Mouse (Mus musculus) limb, embryonic 11.5 days (tissue): ENCODE data around the gene Olfr1137. TPM values are rescaled to one million over a fixed set of nuclear protein-coding genes. Genes with fewer than 3 reads are reported as not detected.

Source experiments
- ATAC-seq: fragments of 200-750 bp; cut with Nextera tagmentation; 2 replicates; pipeline ENCODE4 v1.8.0; 2017; ENCODE audit warnings: low read depth; ENCODE audit not compliant: insufficient number of reproducible peaks, low FRiP score, low TSS enrichment
- DNase-seq: peaks from one replicate; pipeline ENCODE4 v3.0.0-alpha.2; 2015; ENCODE audit warnings: low spot score
- H3K27ac ChIP-seq: fragments of 300-500 bp; sonication (generic); replicated peaks from 2 replicates; pipeline ENCODE4 v1.5.1; 2014; ENCODE audit warnings: low read depth, mild to moderate bottlenecking, low read length
- H3K27me3 ChIP-seq: fragments of 300-500 bp; sonication (generic); 2 replicates; pipeline ENCODE4 v1.6.1; 2014; ENCODE audit warnings: mild to moderate bottlenecking, low read length, mixed read lengths; ENCODE audit not compliant: control insufficient read depth, insufficient read depth
- H3K36me3 ChIP-seq: fragments of 300-500 bp; sonication (generic); 2 replicates; pipeline ENCODE4 v1.6.1; 2014; ENCODE audit warnings: mild to moderate bottlenecking, low read length, moderate library complexity, mixed read lengths; ENCODE audit not compliant: control insufficient read depth, insufficient read depth
- H3K4me1 ChIP-seq: fragments of 300-500 bp; sonication (generic); 2 replicates; pipeline ENCODE4 v1.6.1; 2014; ENCODE audit warnings: low read length, mixed read lengths; ENCODE audit not compliant: control insufficient read depth, insufficient read depth
- H3K4me2 ChIP-seq: fragments of 300-500 bp; sonication (generic); 2 replicates; pipeline ENCODE4 v1.6.1; 2014; ENCODE audit warnings: low read depth, mild to moderate bottlenecking, moderate library complexity; ENCODE audit not compliant: severe bottlenecking
- H3K4me3 ChIP-seq: fragments of 300-500 bp; sonication (generic); 2 replicates; pipeline ENCODE4 v1.5.1; 2014; ENCODE audit warnings: low read depth, low read length
- H3K9ac ChIP-seq: fragments of 300-500 bp; sonication (generic); 2 replicates; pipeline ENCODE4 v1.6.1; 2014; ENCODE audit warnings: mild to moderate bottlenecking, low read length
- H3K9me3 ChIP-seq: fragments of 300-500 bp; sonication (generic); 2 replicates; pipeline ENCODE4 v1.6.1; 2016; ENCODE audit warnings: low read length; ENCODE audit not compliant: control insufficient read depth
- WGBS: fragments of 180-500 bp; shearing (Covaris S2); extraction: QIAGEN DNeasy Blood & Tissue Kit; methylation state at CpG from one replicate; pipeline ENCODE4 v1.1.7; 2014; 5-methylcytosine and 5-hydroxymethylcytosine counted together
- polyA plus RNA-seq: library from polyadenylated mRNA; unstranded; fragments of >200 nt; fragmentation: Nextera tagmentation; extraction: Ambion mirVana; gene quantifications from 2 replicates; pipeline ENCODE4 v1.2.1, GENCODE M21; 2014

Gene Olfr1137
- polyA plus RNA-seq = not detected in 2 replicates

- Histone ChIP-seq H3K4me3 (no peak within 1 kb of the TSS), H3K9me3 (no peaks in the 10 kb centered on the region), H3K36me3 (no peaks in the 10 kb centered on the region), H3K9ac (no peak within 1 kb of the TSS), H3K4me1 (no peaks in the 10 kb centered on the region), H3K4me2 (no peak within 1 kb of the TSS), H3K27ac (no peak within 1 kb of the TSS), H3K27me3 (no peaks in the 10 kb centered on the region)
- DNase-seq = no peak
- ATAC-seq = no peak
Observed at GRCm38 (mm10) chr2:87713079-87713478, at the start of gene Olfr1137. Gene Olfr1137 (minus strand): TSS chr2:87713179.

GRCm38 (mm10) chr2:87753891-87754290 is 40.9 kb upstream of the Olfr1137 start, which contains the start of gene Olfr1141:
Gene Olfr1141 (minus strand): TSS chr2:87753991.
- Histone ChIP-seq H3K27ac (no peak within 1 kb of the TSS), H3K4me2 (no peak within 1 kb of the TSS), H3K27me3 (no peaks in the 10 kb centered on the region), H3K9me3 (no peaks in the 10 kb centered on the region), H3K4me3 (no peak within 1 kb of the TSS), H3K9ac (no peak within 1 kb of the TSS), H3K36me3 (no peaks in the 10 kb centered on the region), H3K4me1 (no peaks in the 10 kb centered on the region)
- no peak for ATAC-seq
- no peak for DNase-seq
- WGBS = 83% methylated on average over 1 of the region's 1 CpGs

DNA sequence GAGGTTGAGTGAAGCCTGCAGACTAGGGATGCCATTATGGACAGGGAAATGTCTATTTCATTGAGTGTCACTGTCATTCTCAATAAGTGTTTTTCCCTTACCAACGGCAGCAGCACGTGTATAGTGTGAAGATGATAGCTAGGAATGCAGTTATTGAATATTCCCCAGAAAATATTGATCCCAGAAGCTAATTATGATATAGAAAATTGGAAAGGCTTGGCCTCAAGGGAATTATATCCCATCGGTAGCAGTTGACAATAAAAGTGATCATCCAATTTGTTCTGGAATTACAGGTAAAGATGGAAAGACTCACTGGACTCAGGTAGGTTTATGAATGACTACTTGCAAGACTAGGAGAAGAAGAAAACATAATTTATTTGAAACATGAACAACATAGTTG is 30.5 kb upstream of the Olfr1137 start, which contains the start of gene Olfr1140:
TSS of gene Olfr1140 (plus strand) at position 301 of the 400 bp plus-strand sequence.
- Histone ChIP-seq H3K36me3 (no peaks in the 10 kb centered on the region), H3K9ac (no peak within 1 kb of the TSS), H3K4me1 (no peaks in the 10 kb centered on the region), H3K27me3 (no peaks in the 10 kb centered on the region), H3K4me2 (no peak within 1 kb of the TSS), H3K27ac (no peak within 1 kb of the TSS), H3K9me3 (no peaks in the 10 kb centered on the region), H3K4me3 (no peak within 1 kb of the TSS)
- WGBS = 76% methylated on average over 3 of the region's 3 CpGs
- no peak for ATAC-seq
- DNase-seq = no peak

GRCm38 (mm10) chr2:87739878-87740277 is 26.9 kb upstream of the Olfr1137 start, which contains the start of gene Olfr1138:
Gene Olfr1138 (minus strand): TSS chr2:87739978.
- no peak for ATAC-seq
- Histone ChIP-seq H3K4me2 (no peak within 1 kb of the TSS), H3K4me1 (no peaks in the 10 kb centered on the region), H3K27ac (no peak within 1 kb of the TSS), H3K27me3 (no peaks in the 10 kb centered on the region), H3K9me3 (no peaks in the 10 kb centered on the region), H3K9ac (no peak within 1 kb of the TSS), H3K36me3 (no peaks in the 10 kb centered on the region), H3K4me3 (no peak within 1 kb of the TSS)
- no peak for DNase-seq
- 89% methylated on average over 1 of the region's 1 CpGs for WGBS

- Histone ChIP-seq H3K4me2 (no peak within 1 kb of the TSS), H3K4me3 (no peak within 1 kb of the TSS), H3K4me1 (no peaks in the 10 kb centered on the region), H3K9me3 (no peaks in the 10 kb centered on the region), H3K9ac (no peak within 1 kb of the TSS), H3K27me3 (no peaks in the 10 kb centered on the region), H3K36me3 (no peaks in the 10 kb centered on the region), H3K27ac (no peak within 1 kb of the TSS)
- DNase-seq (no peak), ATAC-seq (no peak)
Observed at GRCm38 (mm10) chr2:87693847-87694246, 19.1 kb downstream of the Olfr1137 start, which contains the start of gene Olfr1136. Gene Olfr1136 (minus strand): TSS chr2:87693947.

- no peaks in the 10 kb centered on the region for H3K9me3 ChIP-seq
- no peaks in the 10 kb centered on the region for H3K4me1 ChIP-seq
- no peaks in the 10 kb centered on the region for H3K36me3 ChIP-seq
- no peak within 1 kb of the TSS for H3K4me2 ChIP-seq
- no peak for ATAC-seq
- DNase-seq = no peak
- H3K9ac ChIP-seq = no peak within 1 kb of the TSS
- 26% methylated on average over 1 of the region's 1 CpGs for WGBS
- H3K4me3 ChIP-seq = no peak within 1 kb of the TSS
- no peaks in the 10 kb centered on the region for H3K27me3 ChIP-seq
- no peak within 1 kb of the TSS for H3K27ac ChIP-seq
Observed at GRCm38 (mm10) chr2:87673564-87673963, 39.4 kb downstream of the Olfr1137 start, which contains the start of gene Olfr1135. Gene Olfr1135 (minus strand): TSS chr2:87673664.

Other genes starting within 250 kb of the Olfr1137 start
- not detected in 2 replicates for gene Pramel7, start 216.1 kb downstream of the Olfr1137 start, polyA plus RNA-seq
- not detected in 2 replicates for gene Pramel6, start 206.6 kb downstream of the Olfr1137 start, polyA plus RNA-seq
- not detected in 2 replicates for gene Olfr153, start 181.4 kb downstream of the Olfr1137 start, polyA plus RNA-seq
- not detected in 2 replicates for gene Olfr1128, start 167.6 kb downstream of the Olfr1137 start, polyA plus RNA-seq
- not detected in 2 replicates for gene Olfr1129, start 139.3 kb downstream of the Olfr1137 start, polyA plus RNA-seq
- not detected in 2 replicates for gene Olfr1130, start 107.0 kb downstream of the Olfr1137 start, polyA plus RNA-seq
- gene Olfr1131, start 86.1 kb downstream of the Olfr1137 start, polyA plus RNA-seq = not detected in 2 replicates
- not detected in 2 replicates for gene Olfr1132, start 75.6 kb downstream of the Olfr1137 start, polyA plus RNA-seq
- not detected in 2 replicates for gene Olfr1133, start 65.8 kb downstream of the Olfr1137 start, polyA plus RNA-seq
- gene Olfr1134, start 54.7 kb downstream of the Olfr1137 start, polyA plus RNA-seq = not detected in 2 replicates
- gene Olfr1135, start 39.5 kb downstream of the Olfr1137 start, polyA plus RNA-seq = not detected in 2 replicates
- gene Olfr1136, start 19.2 kb downstream of the Olfr1137 start, polyA plus RNA-seq = not detected in 2 replicates
- gene Olfr1138, start 26.8 kb upstream of the Olfr1137 start, polyA plus RNA-seq = not detected in 2 replicates
- not detected in 2 replicates for gene Olfr1140, start 30.6 kb upstream of the Olfr1137 start, polyA plus RNA-seq
- gene Olfr1141, start 40.8 kb upstream of the Olfr1137 start, polyA plus RNA-seq = not detected in 2 replicates
- gene Olfr152, start 66.3 kb upstream of the Olfr1137 start, polyA plus RNA-seq = not detected in 2 replicates
- not detected in 2 replicates for gene Olfr1143, start 87.4 kb upstream of the Olfr1137 start, polyA plus RNA-seq
- not detected in 2 replicates for gene Olfr1145, start 96.6 kb upstream of the Olfr1137 start, polyA plus RNA-seq
- gene Olfr1148, start 117.4 kb upstream of the Olfr1137 start, polyA plus RNA-seq = not detected in 2 replicates
- gene Olfr1150-ps1, start 130.8 kb upstream of the Olfr1137 start, polyA plus RNA-seq = not detected in 2 replicates
- gene Olfr1151, start 142.7 kb upstream of the Olfr1137 start, polyA plus RNA-seq = not detected in 2 replicates
- not detected in 2 replicates for gene Olfr1152, start 153.3 kb upstream of the Olfr1137 start, polyA plus RNA-seq
- not detected in 2 replicates for gene Olfr1153, start 181.8 kb upstream of the Olfr1137 start, polyA plus RNA-seq
- not detected in 2 replicates for gene Olfr1154, start 192.0 kb upstream of the Olfr1137 start, polyA plus RNA-seq
- gene Olfr1155, start 232.0 kb upstream of the Olfr1137 start, polyA plus RNA-seq = not detected in 2 replicates
- not detected in 2 replicates for gene Olfr1156, start 239.9 kb upstream of the Olfr1137 start, polyA plus RNA-seq